Mouse (Mus musculus) embryonic facial prominence, embryonic 11.5 days (tissue): ENCODE data around the gene Tbkbp1. TPM values are rescaled to one million over a fixed set of nuclear protein-coding genes. Genes with fewer than 3 reads are reported as not detected.

Experiments used
- ATAC-seq: fragments of 200-750 bp; cut with Nextera tagmentation; replicated peaks from 2 replicates; pipeline ENCODE4 v1.8.0; 2017; ENCODE audit warnings: low read depth; ENCODE audit not compliant: insufficient number of reproducible peaks, low FRiP score, low TSS enrichment
- DNase-seq: peaks from one replicate; pipeline ENCODE4 v3.0.0-alpha.2; 2015; ENCODE audit warnings: low spot score
- H3K27ac ChIP-seq: fragments of 300-500 bp; sonication (generic); replicated peaks from 2 replicates; pipeline ENCODE4 v1.5.1; 2014; ENCODE audit warnings: mild to moderate bottlenecking, low read depth, low read length, control low read depth
- H3K27me3 ChIP-seq: fragments of 300-500 bp; sonication (generic); 2 replicates; pipeline ENCODE4 v1.6.1; 2014; ENCODE audit warnings: mild to moderate bottlenecking, low read length, moderate library complexity, mixed read lengths; ENCODE audit not compliant: control insufficient read depth, insufficient read depth
- H3K36me3 ChIP-seq: fragments of 300-500 bp; sonication (generic); replicated peaks from 2 replicates; pipeline ENCODE4 v1.6.1; 2014; ENCODE audit warnings: low read depth, mild to moderate bottlenecking, low read length, moderate library complexity, mixed read lengths; ENCODE audit not compliant: control insufficient read depth, insufficient read depth
- H3K4me1 ChIP-seq: fragments of 300-500 bp; sonication (generic); 2 replicates; pipeline ENCODE4 v1.6.1; 2014; ENCODE audit warnings: low read length, mixed read lengths; ENCODE audit not compliant: control insufficient read depth, insufficient read depth
- H3K4me2 ChIP-seq: fragments of 300-500 bp; sonication (generic); 2 replicates; pipeline ENCODE4 v1.6.1; 2014; ENCODE audit warnings: low read depth, mild to moderate bottlenecking, control low read depth, low read length, moderate library complexity
- H3K4me3 ChIP-seq: fragments of 300-500 bp; sonication (generic); 2 replicates; pipeline ENCODE4 v1.5.1; 2014; ENCODE audit warnings: low read depth, low read length, control low read depth
- H3K9ac ChIP-seq: fragments of 300-500 bp; sonication (generic); replicated peaks from 2 replicates; pipeline ENCODE4 v1.6.1; 2014; ENCODE audit warnings: mild to moderate bottlenecking, control low read depth, low read length
- H3K9me3 ChIP-seq: fragments of 300-500 bp; sonication (generic); replicated peaks from 2 replicates; pipeline ENCODE4 v1.6.1; 2016; ENCODE audit warnings: mild to moderate bottlenecking, low read length, inconsistent platforms, mixed read lengths; ENCODE audit not compliant: control insufficient read depth
- WGBS: fragments of 180-500 bp; shearing (Covaris S2); extraction: QIAGEN DNeasy Blood & Tissue Kit; methylation state at CpG from one replicate; pipeline ENCODE4 v1.1.7; 2014; 5-methylcytosine and 5-hydroxymethylcytosine counted together
- polyA plus RNA-seq: library from polyadenylated mRNA; unstranded; fragments of >200 nt; fragmentation: Nextera tagmentation; extraction: Ambion mirVana; gene quantifications from 2 replicates; pipeline ENCODE4 v1.2.1, GENCODE M21; 2014

The Tbkbp1 gene
- polyA plus RNA-seq, 1 experiment from 2014 or later = 3.3 TPM

DNA sequence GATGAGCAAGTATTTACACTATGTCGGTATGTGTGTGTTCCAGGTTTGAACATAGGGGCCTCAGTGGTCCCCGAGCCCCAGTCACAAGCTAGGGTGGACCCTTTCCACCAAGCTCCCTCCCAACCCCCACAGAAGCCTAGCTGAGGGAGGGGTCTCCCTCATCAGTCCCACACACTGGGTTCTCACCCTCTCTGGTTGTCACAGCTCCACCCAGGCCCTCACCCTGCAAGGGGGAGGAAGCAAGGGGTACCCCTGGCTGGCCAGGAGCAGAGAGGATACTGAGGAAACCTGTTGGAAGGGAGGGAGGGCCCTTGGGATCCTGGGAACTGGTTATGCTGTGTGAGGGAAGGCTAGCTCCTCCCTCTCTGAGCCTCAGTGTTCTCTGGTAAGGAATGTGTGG is 6.0 kb downstream of the Tbkbp1 start:
- no peaks in the 10 kb centered on the region for H3K9me3 ChIP-seq
- no peak overlapping the region for H3K4me2 ChIP-seq
- H3K27me3 ChIP-seq = peaks cover 2% of the 10 kb centered on the region; the same call in 1 of the 2 replicates
- H3K4me3 ChIP-seq = no peak overlapping the region
- H3K9ac ChIP-seq = no peak overlapping the region
- no peak overlapping the region for H3K27ac ChIP-seq
- H3K4me1 ChIP-seq = peaks cover 7% of the 10 kb centered on the region
- no peaks in the 10 kb centered on the region for H3K36me3 ChIP-seq
- no peak for ATAC-seq
- WGBS = 83% methylated on average over 2 of the region's 2 CpGs
- DNase-seq = no peak

DNA sequence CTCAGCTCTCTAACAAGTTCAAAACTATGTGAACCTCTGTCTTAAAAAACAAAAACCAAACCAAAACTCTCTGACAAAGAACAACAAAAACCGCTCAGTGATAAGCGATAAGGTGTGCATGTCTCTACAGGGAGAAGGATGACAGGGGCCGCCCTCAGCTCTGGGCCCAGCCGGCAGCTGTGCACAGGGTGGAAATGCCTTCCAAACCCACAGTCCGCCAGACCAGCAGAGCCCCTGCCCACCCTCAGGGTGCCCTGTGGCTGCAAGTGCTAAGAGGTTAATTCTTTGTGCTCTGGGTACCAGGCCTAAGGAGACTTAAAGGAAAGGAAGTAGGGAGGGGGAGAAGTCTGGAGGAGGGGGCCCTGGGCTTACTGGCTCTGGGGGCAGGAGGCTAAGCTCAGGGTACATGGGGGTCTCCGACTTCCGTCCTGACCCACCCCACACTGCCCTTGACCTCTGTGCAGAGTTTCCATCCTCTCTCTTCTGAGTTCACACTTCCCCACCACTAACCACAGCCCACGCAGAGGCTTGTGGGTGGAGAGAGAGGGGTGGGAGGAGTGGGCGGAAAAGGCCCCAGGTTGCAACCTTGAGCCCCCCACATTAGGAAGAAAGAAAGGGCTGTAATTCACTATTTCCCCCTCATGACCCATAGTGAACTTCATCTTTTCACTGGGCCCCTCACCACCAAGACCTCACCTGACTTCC is 7.9 kb downstream of the Tbkbp1 start:
- H3K36me3 ChIP-seq = no peaks in the 10 kb centered on the region
- ATAC-seq (no peak), DNase-seq (no peak)
- H3K27me3 ChIP-seq = peaks cover 16% of the 10 kb centered on the region
- H3K9me3 ChIP-seq = no peaks in the 10 kb centered on the region
- H3K4me2 ChIP-seq = no peak overlapping the region
- peaks cover 11% of the 10 kb centered on the region for H3K4me1 ChIP-seq
- 73% methylated on average over 9 of the region's 9 CpGs for WGBS
- H3K9ac ChIP-seq = no peak overlapping the region
- H3K4me3 ChIP-seq = no peak overlapping the region
- no peak overlapping the region for H3K27ac ChIP-seq

DNA sequence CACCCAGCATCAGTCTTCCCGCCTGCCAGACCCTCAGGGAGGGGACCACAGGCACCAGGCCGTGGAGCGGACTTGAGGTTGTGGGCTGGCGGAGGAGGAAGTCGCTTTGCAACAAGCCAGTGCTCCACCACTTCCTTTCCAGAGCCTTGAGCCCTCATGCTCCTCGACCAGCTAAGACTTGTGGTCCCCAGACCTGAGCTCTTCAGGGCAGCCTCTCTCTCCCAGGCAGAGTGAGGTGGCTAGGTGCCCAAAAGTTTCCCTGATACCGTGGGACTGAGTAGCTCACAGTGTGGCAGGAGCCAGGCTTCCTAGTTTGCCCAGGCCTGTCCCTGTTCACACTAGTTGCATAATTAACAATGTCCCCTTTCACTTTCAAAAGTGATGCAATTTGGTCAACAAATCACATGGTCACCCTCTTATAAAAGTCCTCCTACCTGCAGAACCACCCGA is 9.1 kb downstream of the Tbkbp1 start:
- ATAC-seq = no peak
- Histone ChIP-seq H3K36me3 (no peaks in the 10 kb centered on the region), H3K9ac (no peak overlapping the region), H3K4me1 (peaks cover 11% of the 10 kb centered on the region), H3K9me3 (no peaks in the 10 kb centered on the region), H3K27me3 (peaks cover 19% of the 10 kb centered on the region), H3K27ac (no peak overlapping the region), H3K4me2 (no peak overlapping the region), H3K4me3 (no peak overlapping the region)
- WGBS = 73% methylated on average over 8 of the region's 8 CpGs
- DNase-seq = no peak

DNA sequence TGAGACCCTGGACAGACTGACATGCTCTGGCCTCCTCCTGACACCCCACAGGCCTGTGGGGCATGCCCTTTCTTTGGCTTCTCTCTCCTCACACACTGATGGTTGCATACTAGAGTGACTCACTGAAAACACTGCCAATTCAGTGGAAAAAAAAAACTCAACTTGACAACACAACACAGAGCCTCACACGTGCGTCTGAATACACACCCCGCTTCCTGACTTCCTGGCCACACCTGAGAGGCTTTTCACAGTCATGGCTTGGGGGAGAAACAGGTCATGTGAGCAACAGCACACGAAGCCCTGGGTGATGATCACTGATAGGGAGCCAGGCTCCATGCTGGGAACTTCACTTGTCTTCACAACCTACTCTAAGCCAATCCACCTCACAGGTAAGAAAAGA is 10.5 kb downstream of the Tbkbp1 start:
- Histone ChIP-seq H3K9me3 (no peaks in the 10 kb centered on the region), H3K9ac (no peak overlapping the region), H3K27ac (no peak overlapping the region), H3K4me2 (no peak overlapping the region), H3K36me3 (no peaks in the 10 kb centered on the region), H3K4me3 (no peak overlapping the region), H3K27me3 (peaks cover 19% of the 10 kb centered on the region), H3K4me1 (peaks cover 11% of the 10 kb centered on the region)
- DNase-seq (no peak), ATAC-seq (no peak)
- 76% methylated on average over 4 of the region's 4 CpGs for WGBS

DNA sequence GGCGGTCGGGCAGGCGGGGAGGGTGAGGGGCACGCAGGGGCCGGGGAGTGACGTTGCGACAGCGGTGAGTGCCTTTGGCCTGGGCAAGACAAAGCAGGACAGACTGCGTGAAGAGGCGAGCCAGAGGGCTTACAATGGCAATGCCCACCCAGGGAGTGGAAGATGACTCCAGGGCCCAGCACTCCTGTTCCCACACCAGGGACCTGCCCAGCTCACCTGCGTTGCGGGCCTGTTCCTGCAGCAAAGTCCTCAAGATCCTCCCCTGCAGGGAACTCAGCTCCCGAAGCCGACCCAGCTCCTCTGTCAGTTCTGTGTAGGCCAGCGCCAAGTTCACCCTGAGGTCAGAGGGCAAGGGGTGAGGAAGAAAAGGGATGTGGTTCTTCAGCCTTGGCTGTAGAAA is 12.0 kb downstream of the Tbkbp1 start:
- 0 out of 2 replicates have a peak, but pooled peaks have one; percentile 12 for ATAC-seq
- Histone ChIP-seq H3K9ac (peak overlapping the region; percentile 47), H3K4me3 (peak overlapping the region; percentile 35), H3K4me2 (peak overlapping the region; percentile 83), H3K9me3 (no peaks in the 10 kb centered on the region), H3K27me3 (peaks cover 19% of the 10 kb centered on the region), H3K36me3 (no peaks in the 10 kb centered on the region), H3K27ac (no peak overlapping the region), H3K4me1 (peaks cover 11% of the 10 kb centered on the region)
- no peak for DNase-seq
- 12% methylated on average over 10 of the region's 15 CpGs for WGBS

DNA sequence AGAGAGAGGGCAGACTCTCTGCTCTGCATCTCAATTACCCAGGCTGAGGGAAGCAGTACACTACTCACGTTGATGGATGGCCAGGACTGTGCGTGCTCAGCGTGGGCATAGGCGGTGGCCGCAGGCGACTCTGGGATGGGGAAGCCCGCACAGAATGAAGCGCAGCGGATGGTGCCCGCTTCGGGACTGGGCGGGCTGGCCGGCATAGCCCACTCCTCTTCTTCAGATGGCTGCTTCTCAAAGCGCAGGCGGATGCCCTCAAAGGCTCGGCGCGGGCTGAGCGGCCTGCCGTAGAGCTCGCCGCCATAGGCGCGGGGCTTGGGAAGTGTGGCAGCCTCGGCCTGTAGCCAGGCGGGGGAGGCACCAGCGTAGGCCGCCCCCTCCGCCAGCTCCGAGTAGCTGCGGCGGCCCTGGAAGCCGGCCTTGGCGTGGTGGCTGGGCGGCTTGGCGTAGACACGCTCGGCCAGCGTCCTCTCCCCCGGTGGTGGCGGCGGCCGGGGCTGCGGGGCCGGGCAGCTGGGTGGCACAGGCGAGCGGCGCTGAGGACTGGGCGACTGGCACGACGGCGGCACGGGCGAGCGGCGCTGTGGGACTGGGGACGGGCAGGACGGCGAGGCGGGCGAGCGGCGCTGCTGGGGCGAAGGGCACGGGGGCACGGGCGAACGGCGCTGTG is 12.6 kb downstream of the Tbkbp1 start:
- Histone ChIP-seq H3K27me3 (peaks cover 19% of the 10 kb centered on the region), H3K4me1 (peaks cover 11% of the 10 kb centered on the region), H3K4me3 (peak overlapping the region; percentile 35), H3K4me2 (peak overlapping the region; percentile 83), H3K27ac (no peak overlapping the region), H3K9ac (peak overlapping the region; percentile 47), H3K9me3 (no peaks in the 10 kb centered on the region), H3K36me3 (no peaks in the 10 kb centered on the region)
- ATAC-seq = peak; percentile 40
- 9% methylated on average over 60 of the region's 69 CpGs for WGBS
- peak; percentile 43 for DNase-seq

DNA sequence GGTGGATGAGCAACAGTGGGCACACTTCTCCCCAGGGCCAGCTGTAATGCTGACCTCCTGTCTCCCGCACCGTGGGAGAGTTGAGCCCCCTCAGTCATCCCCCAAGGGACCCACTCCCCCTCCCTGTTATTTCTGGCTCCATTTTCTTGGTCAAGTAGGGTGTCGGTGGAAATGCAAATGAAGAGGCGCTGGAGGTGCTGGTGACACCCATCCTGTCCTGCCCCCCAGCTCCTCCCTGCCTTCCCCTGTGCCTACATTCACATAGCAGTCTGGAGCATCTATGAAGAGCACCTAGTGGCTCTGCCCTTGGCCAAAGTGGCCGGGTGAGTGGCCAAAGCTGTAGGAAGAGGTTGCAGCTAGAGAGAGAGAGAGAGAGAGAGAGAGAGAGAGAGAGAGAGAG is 18.0 kb downstream of the Tbkbp1 start:
- Histone ChIP-seq H3K9me3 (no peaks in the 10 kb centered on the region), H3K4me3 (no peak overlapping the region), H3K36me3 (no peaks in the 10 kb centered on the region), H3K27ac (no peak overlapping the region), H3K27me3 (peaks cover 2% of the 10 kb centered on the region; the same call in 1 of the 2 replicates), H3K9ac (no peak overlapping the region), H3K4me1 (no peaks in the 10 kb centered on the region), H3K4me2 (no peak overlapping the region)
- ATAC-seq (no peak), DNase-seq (no peak)
- 67% methylated on average over 5 of the region's 5 CpGs for WGBS

DNA sequence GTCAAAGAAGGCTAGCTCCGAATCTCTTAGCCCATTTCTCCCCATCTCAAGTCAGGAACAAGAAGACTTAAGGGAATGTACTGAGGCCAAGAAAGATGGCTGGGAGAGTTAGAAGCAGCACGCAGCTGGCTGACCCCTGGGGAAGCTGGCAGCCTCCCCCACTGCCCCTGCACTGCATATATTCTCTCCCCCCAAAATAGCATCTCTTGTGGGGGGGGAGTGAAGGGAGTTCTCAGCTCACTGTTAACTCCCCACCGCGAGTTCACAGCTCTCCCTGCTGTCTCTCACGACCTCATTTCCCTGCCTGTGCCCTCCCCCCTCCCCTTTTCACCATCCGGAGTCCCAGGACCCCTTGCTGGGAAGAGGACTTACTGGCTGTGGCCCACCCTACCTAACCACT is 19.1 kb downstream of the Tbkbp1 start:
- Histone ChIP-seq H3K27me3 (no peaks in the 10 kb centered on the region), H3K4me2 (no peak overlapping the region), H3K9ac (no peak overlapping the region), H3K9me3 (no peaks in the 10 kb centered on the region), H3K4me1 (no peaks in the 10 kb centered on the region), H3K27ac (no peak overlapping the region), H3K36me3 (no peaks in the 10 kb centered on the region), H3K4me3 (no peak overlapping the region)
- WGBS = 31% methylated on average over 6 of the region's 6 CpGs
- DNase-seq (no peak), ATAC-seq (no peak)
